In the genomic region with DNA sequence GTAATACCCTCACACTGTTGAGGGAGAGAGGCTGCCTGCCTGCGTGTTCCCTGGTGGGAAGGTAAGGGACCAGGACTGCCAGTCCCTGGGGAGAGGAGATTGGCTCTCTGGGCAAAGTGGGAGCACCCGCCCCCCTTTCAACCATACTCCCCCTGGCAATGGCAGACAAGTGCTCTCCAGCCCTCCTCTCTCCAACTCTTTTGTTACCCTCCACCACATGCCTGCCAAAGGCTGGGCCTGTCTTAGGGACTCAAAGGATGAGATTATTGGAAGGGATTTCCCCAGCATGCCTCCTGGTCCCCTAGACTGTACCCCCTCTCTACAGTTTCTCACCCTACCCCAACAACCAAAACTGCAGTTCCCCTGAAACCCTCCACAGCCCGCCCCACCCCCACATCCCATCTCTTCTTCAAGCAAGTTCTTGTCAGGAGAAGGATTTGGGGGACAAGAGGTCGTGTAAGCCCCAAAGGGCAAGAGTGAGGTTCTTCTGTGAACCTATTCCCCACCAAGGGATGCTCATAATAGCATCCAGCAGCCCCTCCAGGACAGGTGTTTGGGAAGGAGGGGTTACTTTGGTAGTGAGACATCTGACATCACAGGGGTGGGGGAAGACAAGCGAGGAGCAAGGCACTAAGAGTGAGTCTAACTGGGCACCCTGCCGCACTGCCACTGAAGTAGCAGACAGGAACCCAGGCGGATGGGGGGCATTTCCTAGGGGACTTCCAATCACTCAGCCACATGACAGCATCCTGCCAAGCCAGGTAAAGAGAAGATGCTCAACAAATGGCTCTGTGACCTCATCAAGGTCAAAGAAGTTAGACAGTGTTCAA, we compare ENCODE assay signal across 8 mouse cellular contexts. TPM values are rescaled to one million over a fixed set of nuclear protein-coding genes. Genes with fewer than 3 reads are reported as not detected.
A peak's percentile ranks its signal among the peaks of the same experiment; 100 is the strongest.
DNase-seq lines count a peak whose midpoint lies in the region; ATAC-seq and TF ChIP-seq lines count a peak whose summit lies in the region.

No protein-coding gene starts in this region.

- H3K4me1 ChIP-seq in heart, embryonic 12.5 days (replicated peaks) = peaks cover 28% of the 10 kb centered on the region
- no peaks in the 10 kb centered on the region for H3K4me1 ChIP-seq in heart, adult 2 months (ENCODE audit: control insufficient read depth, insufficient read depth, low read length)
- H3K4me1 ChIP-seq in forebrain, embryonic 15.5 days = peaks cover 68% of the 10 kb centered on the region
- peaks cover 5% of the 10 kb centered on the region for H3K4me1 ChIP-seq in liver, embryonic 15.5 days (replicated peaks)

- WGBS in heart, embryonic 12.5 days = 14% methylated on average over 7 of the region's 7 CpGs
- 21% methylated on average over 7 of the region's 7 CpGs for WGBS in heart, adult 2 months
- WGBS in forebrain, embryonic 15.5 days = 18% methylated on average over 7 of the region's 7 CpGs
- 16% methylated on average over 7 of the region's 7 CpGs for WGBS in liver, embryonic 15.5 days (ENCODE audit: insufficient replicate concordance)

- no peaks in the 10 kb centered on the region for H3K79me2 ChIP-seq in heart, adult 2 months (replicated peaks; ENCODE audit: control insufficient read depth, insufficient read depth, low read length)

- ATAC-seq in heart, embryonic 12.5 days (ENCODE audit: insufficient number of reproducible peaks, low FRiP score) = 0 out of 2 replicates have a peak, but pooled peaks have one; percentile 5
- ATAC-seq in forebrain, embryonic 15.5 days (replicated peaks) = peak; percentile 35
- ATAC-seq in liver, embryonic 15.5 days (ENCODE audit: insufficient read depth) = 0 out of 2 replicates have a peak, but pooled peaks have one; percentile 17

- DNase-seq in heart, adult 2 months = no peak
- DNase-seq in R1 (ENCODE audit: low read depth, low spot score) = peak; percentile 20
- DNase-seq in gastrocnemius, postnatal 36 days = no peak
- DNase-seq in thymus, postnatal 36 days = no peak
- no peak for DNase-seq in ovary, adult 18-20 months (ENCODE audit: low spot score)

- peak overlapping the region; percentile 74 for H3K4me2 ChIP-seq in heart, embryonic 12.5 days
- peak overlapping the region; percentile 74 for H3K4me2 ChIP-seq in forebrain, embryonic 15.5 days (replicated peaks)
- no peak overlapping the region for H3K4me2 ChIP-seq in liver, embryonic 15.5 days

- H3K36me3 ChIP-seq in heart, embryonic 12.5 days = no peaks in the 10 kb centered on the region
- no peaks in the 10 kb centered on the region for H3K36me3 ChIP-seq in heart, adult 2 months (ENCODE audit: control insufficient read depth, insufficient read depth, low read length)
- no peaks in the 10 kb centered on the region for H3K36me3 ChIP-seq in forebrain, embryonic 15.5 days
- H3K36me3 ChIP-seq in liver, embryonic 15.5 days (replicated peaks) = no peaks in the 10 kb centered on the region

- no peaks in the 10 kb centered on the region for H3K9me3 ChIP-seq in heart, embryonic 12.5 days (replicated peaks)
- no peaks in the 10 kb centered on the region for H3K9me3 ChIP-seq in forebrain, embryonic 15.5 days
- H3K9me3 ChIP-seq in liver, embryonic 15.5 days (replicated peaks) = no peaks in the 10 kb centered on the region

- no peak overlapping the region for H3K9ac ChIP-seq in heart, embryonic 12.5 days
- no peak overlapping the region for H3K9ac ChIP-seq in heart, adult 2 months (ENCODE audit: low read depth, low read length)
- peak overlapping the region; percentile 85 for H3K9ac ChIP-seq in forebrain, embryonic 15.5 days (replicated peaks)
- no peak overlapping the region for H3K9ac ChIP-seq in liver, embryonic 15.5 days

- 0 out of 2 replicates have a peak overlapping the region, but pooled peaks have one; percentile 44 for H3K4me3 ChIP-seq in heart, embryonic 12.5 days
- no peak overlapping the region for H3K4me3 ChIP-seq in heart, adult 2 months
- peak overlapping the region; percentile 56 for H3K4me3 ChIP-seq in forebrain, embryonic 15.5 days
- H3K4me3 ChIP-seq in liver, embryonic 15.5 days (replicated peaks) = no peak overlapping the region

- peaks cover 77% of the 10 kb centered on the region for H3K27me3 ChIP-seq in heart, embryonic 12.5 days (replicated peaks)
- peaks cover 7% of the 10 kb centered on the region for H3K27me3 ChIP-seq in heart, adult 2 months (ENCODE audit: control insufficient read depth, insufficient read depth, low read length)
- H3K27me3 ChIP-seq in forebrain, embryonic 15.5 days = no peaks in the 10 kb centered on the region
- peaks cover 90% of the 10 kb centered on the region for H3K27me3 ChIP-seq in liver, embryonic 15.5 days

- TF ChIP-seq EP300 in heart, adult 2 months (IDR thresholded peaks at IDR 0.05; ENCODE audit: insufficient read depth, low read depth, low read length) = no peak

- no peak overlapping the region for H3K27ac ChIP-seq in heart, embryonic 12.5 days (ENCODE audit: poor library complexity, severe bottlenecking)
- H3K27ac ChIP-seq in heart, adult 2 months = no peak overlapping the region
- peak overlapping the region; percentile 98 for H3K27ac ChIP-seq in forebrain, embryonic 15.5 days (replicated peaks)
- H3K27ac ChIP-seq in liver, embryonic 15.5 days (replicated peaks) = no peak overlapping the region

- TF ChIP-seq CTCF in heart, adult 2 months (IDR thresholded peaks at IDR 0.05) = no peak

- TF ChIP-seq POLR2A in heart, adult 2 months (IDR thresholded peaks at IDR 0.05; ENCODE audit: insufficient read depth, low read depth, low read length) = no peak

- intact Hi-C loops in heart, adult 2 months (cut with DNase I) = loop anchor here (5.0 kb wide), 1 partner anchor 55 kb away; no protein-coding TSS in a partner anchor
- intact Hi-C loops in gastrocnemius, postnatal 36 days (cut with DNase I) = loop anchor here (10.0 kb wide), 1 partner anchor 148 kb away; no protein-coding TSS in a partner anchor

RNA-seq across cellular contexts. Expression of a gene that starts 1.3 kb away (rescaled TPM):
- polyA plus RNA-seq in heart, embryonic 12.5 days (2016; fragmentation: Nextera tagmentation; extraction: Ambion mirVana) = 0.08 TPM in 1 of 2 replicates, not detected in the other
- total RNA-seq in heart, adult 2 months (2021) = not detected
- polyA plus RNA-seq in heart, adult 2 months (2012; rRNA removed) = not detected in 2 replicates
- polyA plus RNA-seq in forebrain, embryonic 15.5 days (2015; fragmentation: Nextera tagmentation; extraction: Ambion mirVana) = 20.9 and 22.9 TPM in 2 replicates
- polyA plus RNA-seq in liver, embryonic 15.5 days (2015; fragmentation: Nextera tagmentation; extraction: Ambion mirVana) = not detected in 2 replicates
- not detected for total RNA-seq in gastrocnemius, postnatal 36 days (2021)

RNA-seq across cellular contexts. Expression of a gene that starts 22.6 kb away (rescaled TPM):
- 9.4 and 9.6 TPM in 2 replicates for polyA plus RNA-seq in heart, embryonic 12.5 days (2016; fragmentation: Nextera tagmentation; extraction: Ambion mirVana)
- total RNA-seq in heart, adult 2 months (2021) = 10 to 100 TPM; 19.2 to 23.9 TPM
- polyA plus RNA-seq in heart, adult 2 months (2012; rRNA removed) = 35.9 and 40.0 TPM in 2 replicates
- 11.1 and 13.0 TPM in 2 replicates for polyA plus RNA-seq in forebrain, embryonic 15.5 days (2015; fragmentation: Nextera tagmentation; extraction: Ambion mirVana)
- 11.1 and 11.6 TPM in 2 replicates for polyA plus RNA-seq in liver, embryonic 15.5 days (2015; fragmentation: Nextera tagmentation; extraction: Ambion mirVana)
- 10 to 100 TPM; 21.3 to 21.5 TPM for total RNA-seq in gastrocnemius, postnatal 36 days (2021)

Comparison
In these comparisons a context has a peak if more than half of its experiments do, and no peak if none do; other contexts are left out.
1. H3K4me3 ChIP-seq: peak in heart, embryonic 12.5 days (single experiment) and forebrain, embryonic 15.5 days (single experiment); none in heart, adult 2 months (single experiment) and liver, embryonic 15.5 days (single experiment).
2. RNA of a gene that starts 1.3 kb away (polyA plus RNA-seq): 20.9 to 22.9 TPM in forebrain, embryonic 15.5 days; 0.08 TPM in heart, embryonic 12.5 days, not detected in liver, embryonic 15.5 days and not detected in heart, adult 2 months; every median in the first group is over 10 times any median in the second.
3. Peak in every context shown above with its lines, with median percentiles within 50 percentile points of each other: ATAC-seq.